Mouse (Mus musculus) neural tube, postnatal 0 days (tissue): ENCODE results near the gene Pds5a. TPM values are rescaled to one million over a fixed set of nuclear protein-coding genes. Genes with fewer than 3 reads are reported as not detected.

Experiments
- polyA plus RNA-seq: library from polyadenylated mRNA; unstranded; fragments of >200 nt; fragmentation: Nextera tagmentation; extraction: Ambion mirVana; gene quantifications from 2 replicates; pipeline ENCODE4 v1.2.1, GENCODE M21; 2015

Gene Pds5a
- 21.8 and 22.1 TPM in 2 replicates for polyA plus RNA-seq

GRCm38 (mm10) chr5:65697836-65698758 lies at the start of gene Pds5a:
TSS of gene Pds5a (minus strand) at chr5:65698273.

Other genes with a start within 250 kb of the Pds5a start
- gene Gm43552, start 205.4 kb downstream of the Pds5a start, polyA plus RNA-seq, result not detected in 2 replicates
- gene Smim14, start 161.1 kb downstream of the Pds5a start, polyA plus RNA-seq, result 215 and 233 TPM in 2 replicates
- 205 TPM in 2 replicates for gene Ube2k, start 161.0 kb downstream of the Pds5a start, polyA plus RNA-seq
- gene N4bp2, start 65.2 kb upstream of the Pds5a start, polyA plus RNA-seq, result 11.3 and 11.4 TPM in 2 replicates
- gene Rhoh, start 162.9 kb upstream of the Pds5a start, polyA plus RNA-seq, result 0.65 and 0.82 TPM in 2 replicates
- gene Chrna9, start 236.6 kb upstream of the Pds5a start, polyA plus RNA-seq, result 0.10 TPM in 1 of 2 replicates, not detected in the other